Mouse (Mus musculus) neural tube, embryonic 15.5 days (tissue): ENCODE data around the gene Srsf11. TPM values are rescaled to one million over a fixed set of nuclear protein-coding genes. Genes with fewer than 3 reads are reported as not detected.

Experiments used
- ATAC-seq: fragments of 200-750 bp; cut with Nextera tagmentation; 2 replicates; pipeline ENCODE4 v1.8.0; 2017; ENCODE audit warnings: mild to moderate bottlenecking, moderate TSS enrichment, moderate library complexity; ENCODE audit not compliant: low FRiP score
- H3K27ac ChIP-seq: fragments of 300-500 bp; sonication (generic); replicated peaks from 2 replicates; pipeline ENCODE4 v1.5.1; 2015; ENCODE audit warnings: mild to moderate bottlenecking, inconsistent platforms
- H3K27me3 ChIP-seq: fragments of 300-500 bp; sonication (generic); replicated peaks from 2 replicates; pipeline ENCODE4 v1.6.1; 2015; ENCODE audit warnings: inconsistent platforms
- H3K36me3 ChIP-seq: fragments of 300-500 bp; sonication (generic); 2 replicates; pipeline ENCODE4 v1.6.1; 2015; ENCODE audit warnings: inconsistent platforms
- H3K4me1 ChIP-seq: fragments of 300-500 bp; sonication (generic); 2 replicates; pipeline ENCODE4 v1.6.1; 2015; ENCODE audit warnings: inconsistent platforms
- H3K4me2 ChIP-seq: fragments of 300-500 bp; sonication (generic); 2 replicates; pipeline ENCODE4 v1.6.1; 2015; ENCODE audit warnings: inconsistent platforms, mild to moderate bottlenecking, moderate library complexity
- H3K4me3 ChIP-seq: fragments of 300-500 bp; sonication (generic); replicated peaks from 2 replicates; pipeline ENCODE4 v1.5.1; 2015; ENCODE audit warnings: mild to moderate bottlenecking, inconsistent platforms
- H3K9ac ChIP-seq: fragments of 300-500 bp; sonication (generic); replicated peaks from 2 replicates; pipeline ENCODE4 v1.6.1; 2015; ENCODE audit warnings: mild to moderate bottlenecking, inconsistent platforms
- H3K9me3 ChIP-seq: fragments of 300-500 bp; sonication (generic); replicated peaks from 2 replicates; pipeline ENCODE4 v1.6.1; 2016; ENCODE audit warnings: inconsistent platforms
- WGBS: fragments of 180-500 bp; shearing (Covaris S2); methylation state at CpG from one replicate; pipeline ENCODE4 v1.1.7; 2015; ENCODE audit warnings: mixed read lengths; 5-methylcytosine and 5-hydroxymethylcytosine counted together
- polyA plus RNA-seq: library from polyadenylated mRNA; unstranded; fragments of >200 nt; fragmentation: Nextera tagmentation; extraction: Ambion mirVana; gene quantifications from 2 replicates; pipeline ENCODE4 v1.2.1, GENCODE M21; 2015

Gene Srsf11
- polyA plus RNA-seq, 1 experiment from 2014 or later = 246 TPM

DNA sequence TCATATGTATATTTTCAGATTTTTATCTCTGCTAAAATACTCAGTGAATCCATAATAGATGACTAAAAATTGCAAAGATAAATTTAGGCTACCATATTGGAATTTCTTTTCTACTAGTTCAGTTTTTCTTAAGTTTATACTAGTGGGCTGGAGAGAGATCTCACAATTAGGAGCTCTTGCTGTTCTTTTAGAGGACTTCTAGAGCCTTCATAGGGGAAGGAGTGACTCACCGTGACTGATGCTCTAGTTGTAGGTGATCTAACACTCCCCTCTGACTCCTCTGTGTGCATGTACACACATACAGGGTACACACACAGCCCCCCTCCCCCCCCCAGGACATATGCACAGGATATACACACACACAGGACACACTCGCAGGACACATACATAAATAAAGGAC is 65.3 kb downstream of the Srsf11 start:
- ATAC-seq = no peak
- 98% methylated on average over 2 of the region's 2 CpGs for WGBS
- Histone ChIP-seq H3K36me3 (no peaks in the 10 kb centered on the region; the same call in 1 of the 2 replicates), H3K9ac (no peak overlapping the region), H3K4me2 (no peak overlapping the region), H3K4me1 (no peaks in the 10 kb centered on the region), H3K27ac (no peak overlapping the region), H3K27me3 (no peaks in the 10 kb centered on the region), H3K9me3 (no peaks in the 10 kb centered on the region), H3K4me3 (no peak overlapping the region)

Other genes starting within 250 kb of the Srsf11 start
- gene Cth, start 111.6 kb downstream of the Srsf11 start, polyA plus RNA-seq = 2.3 and 8.8 TPM in 2 replicates
- gene Ankrd13c, start 89.4 kb downstream of the Srsf11 start, polyA plus RNA-seq = 27.8 and 29.7 TPM in 2 replicates
- gene Lrrc40, start within 50 bp of the Srsf11 start, polyA plus RNA-seq = 43.0 and 45.1 TPM in 2 replicates